Mouse (Mus musculus) forebrain, embryonic 10.5 days (tissue): ENCODE measurements around the gene Gm6993. TPM values are rescaled to one million over a fixed set of nuclear protein-coding genes. Genes with fewer than 3 reads are reported as not detected.

ENCODE experiments used
- DNase-seq: peaks from one replicate; pipeline ENCODE4 v3.0.0-alpha.2; 2017; ENCODE audit warnings: low spot score; ENCODE audit errors: extremely low spot score
- H3K27ac ChIP-seq: fragments of 300-500 bp; sonication (generic); 2 replicates; pipeline ENCODE4 v1.5.1; 2016; ENCODE audit warnings: mild to moderate bottlenecking
- H3K27me3 ChIP-seq: fragments of 300-500 bp; sonication (generic); 2 replicates; pipeline ENCODE4 v1.6.1; 2016; ENCODE audit warnings: mild to moderate bottlenecking; ENCODE audit not compliant: poor library complexity, severe bottlenecking
- H3K36me3 ChIP-seq: fragments of 300-500 bp; sonication (generic); replicated peaks from 2 replicates; pipeline ENCODE4 v1.6.1; 2016; ENCODE audit warnings: mild to moderate bottlenecking, moderate library complexity
- H3K4me1 ChIP-seq: fragments of 300-500 bp; sonication (generic); 2 replicates; pipeline ENCODE4 v1.6.1; 2016
- H3K4me3 ChIP-seq: fragments of 300-500 bp; sonication (generic); 2 replicates; pipeline ENCODE4 v1.5.1; 2016; ENCODE audit warnings: mild to moderate bottlenecking, moderate library complexity
- H3K9me3 ChIP-seq: fragments of 300-500 bp; sonication (generic); 2 replicates; pipeline ENCODE4 v1.6.1; 2016; ENCODE audit warnings: mild to moderate bottlenecking, moderate library complexity
- WGBS: fragments of 180-500 bp; shearing (Covaris S2); methylation state at CpG from one replicate; pipeline ENCODE4 v1.1.7; 2016; 5-methylcytosine and 5-hydroxymethylcytosine counted together
- polyA plus RNA-seq: library from polyadenylated mRNA; unstranded; fragments of >200 nt; fragmentation: Nextera tagmentation; extraction: Ambion mirVana; gene quantifications from 2 replicates; pipeline ENCODE4 v1.2.1, GENCODE M21; 2016

The Gm6993 gene
- polyA plus RNA-seq, 1 experiment from 2014 or later: not detected

DNA sequence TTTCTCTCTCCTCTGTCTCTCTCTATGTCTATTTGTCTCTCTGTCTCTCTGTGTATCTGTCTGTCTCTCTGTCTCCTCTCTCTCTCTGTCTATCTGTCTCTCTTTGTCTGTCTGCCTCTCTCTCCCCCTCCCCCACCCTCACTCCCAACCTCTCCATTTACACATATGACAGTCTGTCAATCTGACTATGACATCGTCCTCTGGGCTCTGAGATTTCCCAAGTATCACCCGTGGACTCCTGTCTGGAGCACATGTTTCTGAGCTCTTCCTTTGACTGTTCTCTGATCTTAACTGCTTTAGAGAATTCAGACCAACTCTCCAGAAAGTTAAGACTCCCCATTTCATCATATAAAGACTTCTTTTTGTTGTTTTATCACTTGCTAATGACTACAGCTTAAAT, 18.3 kb upstream of the Gm6993 start:
- H3K27me3 ChIP-seq: peaks cover 54% of the 10 kb centered on the region
- peaks cover 29% of the 10 kb centered on the region for H3K4me1 ChIP-seq
- no peaks in the 10 kb centered on the region for H3K9me3 ChIP-seq
- H3K36me3 ChIP-seq: no peaks in the 10 kb centered on the region
- WGBS: 34% methylated on average over 2 of the region's 2 CpGs
- no peak overlapping the region for H3K4me3 ChIP-seq
- H3K27ac ChIP-seq: no peak overlapping the region
- DNase-seq: no peak

DNA sequence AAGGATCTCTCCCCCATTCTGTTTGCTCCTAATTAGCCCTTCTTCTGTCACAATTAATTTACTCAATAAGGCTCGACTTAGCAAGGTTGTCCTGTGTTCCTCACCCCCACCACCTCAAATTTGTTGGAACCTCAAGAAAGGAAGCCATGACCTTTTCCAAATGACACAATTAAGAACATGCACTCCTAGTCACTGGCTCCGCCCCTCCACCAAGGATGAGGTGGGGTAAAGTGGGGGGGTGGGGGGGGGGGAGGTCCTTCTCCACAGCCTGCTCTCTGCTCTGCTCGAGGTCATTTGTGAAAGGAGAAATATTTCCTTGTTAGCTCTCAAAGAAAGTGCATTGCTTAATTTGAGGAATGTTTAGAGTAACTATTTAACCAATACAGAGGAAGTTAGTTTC, 17.8 kb upstream of the Gm6993 start:
- Histone ChIP-seq H3K4me3 (no peak overlapping the region), H3K9me3 (no peaks in the 10 kb centered on the region), H3K36me3 (no peaks in the 10 kb centered on the region), H3K4me1 (peaks cover 29% of the 10 kb centered on the region), H3K27ac (no peak overlapping the region), H3K27me3 (peaks cover 55% of the 10 kb centered on the region)
- peak; percentile 26 for DNase-seq
- WGBS: 10% methylated on average over 3 of the region's 3 CpGs

GRCm38 (mm10) chr12:31225451-31225850, 15.1 kb upstream of the Gm6993 start:
- 45% methylated on average over 8 of the region's 8 CpGs for WGBS

DNA sequence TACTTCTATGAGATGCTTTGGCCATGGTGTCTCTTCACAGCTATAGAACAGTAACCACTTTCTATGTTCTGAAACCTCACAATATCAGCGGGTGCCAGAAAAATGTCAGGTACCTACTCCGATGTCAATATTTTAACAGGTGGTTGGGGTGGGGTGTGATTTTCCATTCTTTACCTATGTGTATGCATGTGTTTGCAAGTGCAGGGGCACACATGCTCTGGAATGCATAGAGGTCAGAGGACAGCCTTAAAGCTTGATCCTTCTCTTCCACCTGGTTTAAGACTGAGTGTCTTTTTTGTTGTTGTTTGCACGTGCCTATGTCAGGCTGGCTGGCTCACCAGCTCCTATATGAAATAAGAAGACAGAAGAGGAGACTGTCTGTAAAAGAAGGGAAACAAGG, 13.4 kb upstream of the Gm6993 start:
- Histone ChIP-seq H3K36me3 (no peaks in the 10 kb centered on the region), H3K9me3 (no peaks in the 10 kb centered on the region), H3K4me1 (peaks cover 30% of the 10 kb centered on the region), H3K27ac (no peak overlapping the region), H3K4me3 (no peak overlapping the region), H3K27me3 (peaks cover 36% of the 10 kb centered on the region)
- 83% methylated on average over 3 of the region's 3 CpGs for WGBS
- no peak for DNase-seq

More at GRCm38 (mm10) chr12:31225451-31225850, 15.1 kb upstream of the Gm6993 start:
- Histone ChIP-seq H3K9me3 (no peaks in the 10 kb centered on the region), H3K4me3 (no peak overlapping the region), H3K27me3 (peaks cover 47% of the 10 kb centered on the region), H3K27ac (no peak overlapping the region), H3K36me3 (no peaks in the 10 kb centered on the region), H3K4me1 (peaks cover 35% of the 10 kb centered on the region)
- DNase-seq: no peak

- Histone ChIP-seq H3K36me3 (no peaks in the 10 kb centered on the region), H3K9me3 (no peaks in the 10 kb centered on the region), H3K4me1 (peaks cover 32% of the 10 kb centered on the region), H3K4me3 (no peak overlapping the region), H3K27me3 (peaks cover 34% of the 10 kb centered on the region), H3K27ac (no peak overlapping the region)
- 57% methylated on average over 7 of the region's 7 CpGs for WGBS
- DNase-seq: no peak
Observed at GRCm38 (mm10) chr12:31228878-31229277, 11.7 kb upstream of the Gm6993 start.

- peaks cover 32% of the 10 kb centered on the region for H3K4me1 ChIP-seq
- DNase-seq: no peak
- WGBS: 94% methylated on average over 1 of the region's 1 CpGs
- H3K27me3 ChIP-seq: no peaks in the 10 kb centered on the region
- no peak overlapping the region for H3K27ac ChIP-seq
- H3K4me3 ChIP-seq: no peak overlapping the region
- H3K9me3 ChIP-seq: no peaks in the 10 kb centered on the region
- H3K36me3 ChIP-seq: no peaks in the 10 kb centered on the region
Observed at GRCm38 (mm10) chr12:31232635-31233034, 7.9 kb upstream of the Gm6993 start.

GRCm38 (mm10) chr12:31235018-31235417, 5.6 kb upstream of the Gm6993 start:
- Histone ChIP-seq H3K27ac (no peak overlapping the region), H3K4me1 (peaks cover 26% of the 10 kb centered on the region), H3K9me3 (no peaks in the 10 kb centered on the region), H3K27me3 (no peaks in the 10 kb centered on the region), H3K36me3 (no peaks in the 10 kb centered on the region), H3K4me3 (no peak overlapping the region)
- 92% methylated on average over 6 of the region's 6 CpGs for WGBS
- DNase-seq: no peak

DNA sequence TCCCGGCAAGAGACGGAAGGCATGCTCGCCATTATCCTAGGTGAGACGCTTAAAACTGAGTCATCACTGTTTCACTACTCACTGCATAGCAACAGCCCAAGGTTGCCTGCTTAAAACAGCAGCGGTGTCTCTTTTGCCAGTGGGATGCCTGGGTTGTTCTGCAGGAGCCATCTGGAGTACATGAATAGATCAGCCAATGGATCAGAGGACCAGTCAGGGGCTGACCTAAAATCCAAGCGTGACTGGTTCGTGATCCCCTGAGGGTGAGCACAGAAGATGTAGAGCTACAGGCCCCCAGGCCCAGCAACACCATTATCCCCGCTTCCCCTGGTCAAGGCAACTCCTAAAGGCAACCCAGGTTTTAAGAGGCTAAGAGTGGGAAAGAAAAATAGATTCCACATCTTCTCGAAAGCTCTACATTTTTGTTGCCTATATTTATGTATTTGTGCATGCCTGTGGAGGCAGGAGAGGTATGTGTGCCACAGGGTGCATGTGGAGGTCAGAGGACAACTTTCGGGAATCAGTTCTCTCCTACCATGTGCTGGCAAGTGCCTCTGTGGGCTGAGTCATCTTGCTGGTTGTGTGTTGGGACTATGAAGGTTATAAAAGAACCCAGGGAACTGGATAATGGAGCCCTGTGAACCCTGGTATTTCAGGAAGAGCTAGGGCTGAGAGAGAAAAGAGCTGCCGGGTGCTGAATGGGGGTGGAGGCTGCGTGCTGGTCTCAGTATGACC, 3.5 kb upstream of the Gm6993 start:
- H3K4me3 ChIP-seq: no peak overlapping the region
- no peaks in the 10 kb centered on the region for H3K36me3 ChIP-seq
- 0 out of 2 replicates have a peak overlapping the region, but pooled peaks have one; percentile 48 for H3K27ac ChIP-seq
- H3K9me3 ChIP-seq: no peaks in the 10 kb centered on the region
- no peaks in the 10 kb centered on the region for H3K27me3 ChIP-seq
- WGBS: 72% methylated on average over 12 of the region's 12 CpGs
- H3K4me1 ChIP-seq: peaks cover 25% of the 10 kb centered on the region
- DNase-seq: no peak

- 77% methylated on average over 3 of the region's 3 CpGs for WGBS
- Histone ChIP-seq H3K4me1 (peaks cover 12% of the 10 kb centered on the region), H3K9me3 (no peaks in the 10 kb centered on the region), H3K4me3 (no peak overlapping the region), H3K27me3 (no peaks in the 10 kb centered on the region; the same call in 1 of the 2 replicates), H3K27ac (no peak overlapping the region), H3K36me3 (no peaks in the 10 kb centered on the region)
- no peak for DNase-seq
Observed at GRCm38 (mm10) chr12:31239031-31239583, 1.5 kb upstream of the Gm6993 start.

- H3K27ac ChIP-seq: no peak overlapping the region
- H3K36me3 ChIP-seq: no peaks in the 10 kb centered on the region
- 71% methylated on average over 4 of the region's 4 CpGs for WGBS
- H3K9me3 ChIP-seq: no peaks in the 10 kb centered on the region
- peaks cover 12% of the 10 kb centered on the region for H3K4me1 ChIP-seq
- no peak overlapping the region for H3K4me3 ChIP-seq
- H3K27me3 ChIP-seq: no peaks in the 10 kb centered on the region; the same call in 1 of the 2 replicates
- no peak for DNase-seq
Observed at GRCm38 (mm10) chr12:31239798-31240197, 772 bp upstream of the Gm6993 start.

DNA sequence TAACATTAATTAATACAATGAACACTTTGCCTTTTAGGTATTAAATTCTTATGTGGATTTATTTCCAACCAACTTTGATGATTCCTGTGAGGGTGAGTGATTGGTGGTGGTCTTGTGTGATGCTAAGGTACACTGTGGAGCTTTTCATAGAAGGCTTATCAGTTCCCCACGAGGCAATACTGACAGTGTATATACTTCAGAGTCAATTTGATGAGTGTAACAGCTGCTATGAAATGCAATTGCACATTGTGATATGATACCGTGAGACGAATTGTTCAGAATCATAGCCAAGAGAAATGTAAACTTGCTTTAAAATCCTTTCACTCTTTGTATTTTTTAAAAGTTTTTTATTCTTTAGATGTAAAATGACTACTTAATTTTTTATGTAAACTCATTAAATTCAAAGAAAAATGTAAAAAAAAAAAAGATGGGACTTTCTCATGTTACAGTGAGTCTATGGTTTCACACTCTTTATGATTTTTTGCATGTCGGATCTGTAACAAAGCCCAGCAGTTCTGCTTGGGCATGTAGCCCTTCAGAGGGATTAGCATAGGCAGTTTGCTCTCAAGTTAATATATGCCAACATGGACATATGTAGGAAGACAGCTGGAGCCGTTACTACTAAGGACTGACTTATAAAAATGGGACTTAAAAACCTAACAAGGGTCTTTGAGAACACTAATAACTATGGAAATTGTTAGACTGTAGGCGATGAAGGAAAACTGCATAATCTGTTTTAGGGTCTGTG, 1.2 kb downstream of the Gm6993 start:
- no peak overlapping the region for H3K4me3 ChIP-seq
- no peaks in the 10 kb centered on the region for H3K9me3 ChIP-seq
- peaks cover 13% of the 10 kb centered on the region for H3K4me1 ChIP-seq
- H3K36me3 ChIP-seq: no peaks in the 10 kb centered on the region
- peaks cover 8% of the 10 kb centered on the region for H3K27me3 ChIP-seq
- no peak for DNase-seq
- H3K27ac ChIP-seq: no peak overlapping the region
- WGBS: 84% methylated on average over 6 of the region's 6 CpGs

DNA sequence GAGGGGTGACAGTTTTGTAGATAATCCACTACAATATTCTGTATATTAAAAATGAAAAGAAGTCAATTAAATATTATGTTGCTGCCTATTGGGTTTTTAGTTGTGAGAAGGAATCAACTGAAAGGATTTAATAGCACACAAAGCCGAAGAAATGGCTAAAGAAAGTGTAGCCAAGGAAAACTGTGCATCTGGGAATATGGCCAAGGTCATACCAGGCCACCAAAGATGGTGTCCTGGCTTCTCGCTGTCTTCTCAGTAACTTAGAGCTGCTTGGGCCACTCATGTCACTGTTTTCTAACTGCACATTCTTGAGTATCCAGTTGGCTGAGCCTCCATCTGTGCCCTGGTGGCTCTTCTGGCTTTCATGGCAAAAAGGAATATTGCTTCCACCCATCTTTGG, 3.4 kb downstream of the Gm6993 start:
- 90% methylated on average over 2 of the region's 2 CpGs for WGBS
- DNase-seq: no peak
- peaks cover 8% of the 10 kb centered on the region for H3K27me3 ChIP-seq
- H3K9me3 ChIP-seq: no peaks in the 10 kb centered on the region
- peaks cover 13% of the 10 kb centered on the region; the same call in 1 of the 2 replicates for H3K4me1 ChIP-seq
- no peak overlapping the region for H3K27ac ChIP-seq
- H3K36me3 ChIP-seq: no peaks in the 10 kb centered on the region
- H3K4me3 ChIP-seq: no peak overlapping the region

GRCm38 (mm10) chr12:31244691-31245090, 4.1 kb downstream of the Gm6993 start:
- Histone ChIP-seq H3K9me3 (no peaks in the 10 kb centered on the region), H3K27me3 (peaks cover 8% of the 10 kb centered on the region), H3K4me1 (peaks cover 13% of the 10 kb centered on the region; the same call in 1 of the 2 replicates), H3K4me3 (no peak overlapping the region), H3K36me3 (no peaks in the 10 kb centered on the region), H3K27ac (no peak overlapping the region)
- WGBS: 90% methylated on average over 3 of the region's 3 CpGs
- no peak for DNase-seq
